ENCODE assay signal across 9 mouse cellular contexts in the genomic region with DNA sequence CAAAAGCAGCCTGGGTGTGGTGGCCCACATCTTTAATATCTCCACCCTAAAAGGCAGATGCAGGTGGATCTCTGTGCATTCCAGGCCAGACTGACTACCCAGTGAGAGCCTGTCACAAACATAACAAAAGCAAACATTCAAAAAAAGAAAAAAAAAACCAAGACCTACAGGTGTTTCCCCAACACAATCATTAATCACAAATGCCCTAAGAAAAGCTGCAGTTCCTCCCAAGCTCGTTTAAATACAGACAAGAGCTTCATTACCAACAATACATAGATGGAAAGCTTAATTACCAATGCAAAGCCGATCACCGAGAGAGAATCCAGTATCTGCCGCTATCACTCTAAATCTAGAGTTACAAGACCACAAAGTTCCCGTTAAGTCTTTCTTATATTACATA. TPM values are rescaled to one million over a fixed set of nuclear protein-coding genes. Genes with fewer than 3 reads are reported as not detected.
DNase-seq lines count a peak whose midpoint lies in the region; ATAC-seq lines count a peak whose summit lies in the region.
"Had no signal": no experiment of that assay in that cellular context is flagged by ENCODE, and none has a peak within 500 bp of the region (broad histone marks: within the 10 kb centered on the region; RNA-seq: fewer than 3 reads in every experiment).

No protein-coding gene starts in this region.

- no peak overlapping the region for H3K27ac ChIP-seq in heart, embryonic 12.5 days (ENCODE audit: poor library complexity, severe bottlenecking)
- no peak overlapping the region for H3K27ac ChIP-seq in hindbrain, embryonic 11.5 days (ENCODE audit: low read depth, low read length)
- H3K27ac ChIP-seq in midbrain, embryonic 12.5 days (replicated peaks), result no peak overlapping the region

- H3K4me2 ChIP-seq in heart, embryonic 12.5 days, result peak overlapping the region; percentile 89
- H3K4me2 ChIP-seq in hindbrain, embryonic 11.5 days (replicated peaks; ENCODE audit: low read depth, low read length), result peak overlapping the region; percentile 92
- H3K4me2 ChIP-seq in midbrain, embryonic 12.5 days (replicated peaks), result peak overlapping the region; percentile 86

- peak overlapping the region; percentile 77 for H3K4me3 ChIP-seq in heart, embryonic 12.5 days
- peak overlapping the region; percentile 88 for H3K4me3 ChIP-seq in hindbrain, embryonic 11.5 days (ENCODE audit: low read depth, low read length)
- H3K4me3 ChIP-seq in midbrain, embryonic 12.5 days, result peak overlapping the region; percentile 93

- ATAC-seq in heart, embryonic 12.5 days (ENCODE audit: insufficient number of reproducible peaks, low FRiP score), result no peak
- ATAC-seq in hindbrain, embryonic 11.5 days (ENCODE audit: low FRiP score), result no peak
- ATAC-seq in midbrain, embryonic 12.5 days (ENCODE audit: low FRiP score, low read depth), result no peak

- WGBS in heart, embryonic 12.5 days, result 18% methylated on average over 5 of the region's 5 CpGs
- 9% methylated on average over 5 of the region's 5 CpGs for WGBS in hindbrain, embryonic 11.5 days
- WGBS in midbrain, embryonic 12.5 days, result 2% methylated on average over 5 of the region's 5 CpGs

- no peaks in the 10 kb centered on the region for H3K27me3 ChIP-seq in heart, embryonic 12.5 days (replicated peaks)
- no peaks in the 10 kb centered on the region for H3K27me3 ChIP-seq in hindbrain, embryonic 11.5 days (ENCODE audit: control insufficient read depth, insufficient read depth, low read length)
- 0 out of 2 replicates have a peak, but pooled peaks cover 5% of the 10 kb centered on the region for H3K27me3 ChIP-seq in midbrain, embryonic 12.5 days

- no peak for DNase-seq in heart, adult 9 months (ENCODE audit: low spot score in 2 of 2)
- DNase-seq in ES-CJ7 (ENCODE audit: low read depth, low spot score) (peak; percentile 44), adipocyte (ENCODE audit: low spot score) (no peak)
- no peak for DNase-seq in hindbrain, embryonic 11.5 days (ENCODE audit: low spot score)
- DNase-seq in frontal cortex, postnatal 10 days (ENCODE audit: low spot score in 2 of 2), result no peak
- no peak for DNase-seq in adrenal gland, postnatal 14 days

- peaks cover 33% of the 10 kb centered on the region for H3K4me1 ChIP-seq in heart, embryonic 12.5 days (replicated peaks)
- no peaks in the 10 kb centered on the region for H3K4me1 ChIP-seq in hindbrain, embryonic 11.5 days (replicated peaks; ENCODE audit: control insufficient read depth, insufficient read depth, low read length)
- H3K4me1 ChIP-seq in midbrain, embryonic 12.5 days, result peaks cover 12% of the 10 kb centered on the region

- 0 out of 2 replicates have a peak, but pooled peaks cover 4% of the 10 kb centered on the region for H3K36me3 ChIP-seq in heart, embryonic 12.5 days
- no peaks in the 10 kb centered on the region for H3K36me3 ChIP-seq in hindbrain, embryonic 11.5 days (ENCODE audit: control insufficient read depth, insufficient read depth, low read length)
- H3K36me3 ChIP-seq in midbrain, embryonic 12.5 days, result 0 out of 2 replicates have a peak, but pooled peaks cover 6% of the 10 kb centered on the region
- H3K36me3 ChIP-seq: G1E had no signal

- H3K9ac ChIP-seq in heart, embryonic 12.5 days, result peak overlapping the region; percentile 96; the same call in 1 of the 2 replicates
- no peak overlapping the region; the same call in 1 of the 2 replicates for H3K9ac ChIP-seq in hindbrain, embryonic 11.5 days (ENCODE audit: low read depth, low read length)
- H3K9ac ChIP-seq in midbrain, embryonic 12.5 days (replicated peaks), result peak overlapping the region; percentile 93

- H3K9me3 ChIP-seq in heart, embryonic 12.5 days (replicated peaks), result no peaks in the 10 kb centered on the region
- H3K9me3 ChIP-seq in hindbrain, embryonic 11.5 days (ENCODE audit: control insufficient read depth, low read length), result no peaks in the 10 kb centered on the region
- H3K9me3 ChIP-seq in midbrain, embryonic 12.5 days, result peaks cover 6% of the 10 kb centered on the region; the same call in 1 of the 2 replicates
- H3K9me3 ChIP-seq: G1E had no signal

RNA-seq across cellular contexts. Expression of a gene that starts 1.5 kb away (rescaled TPM):
- polyA plus RNA-seq in heart, embryonic 12.5 days (2016; fragmentation: Nextera tagmentation; extraction: Ambion mirVana), result 23.1 and 25.9 TPM in 2 replicates
- polyA plus RNA-seq in hindbrain, embryonic 11.5 days (2014; fragmentation: Nextera tagmentation; extraction: Ambion mirVana), result 28.8 and 34.2 TPM in 2 replicates
- polyA plus RNA-seq in midbrain, embryonic 12.5 days (2016; fragmentation: Nextera tagmentation; extraction: Ambion mirVana), result 34.3 and 39.0 TPM in 2 replicates
- 35.2 and 38.7 TPM in 2 replicates for total RNA-seq in adrenal gland, postnatal 14 days (2021)
